Mouse (Mus musculus) testis, postnatal 10 days (tissue): ENCODE data around the gene Pcdh7.
"Not testable (repeated sequence)": the region's sequence is repeated elsewhere in the genome, so short reads cannot be mapped to it uniquely, and the experiment has no call there.

Experiments
- DNase-seq: peaks from one replicate; pipeline ENCODE4 v3.0.0; 2021; ENCODE audit warnings: low spot score

Gene Pcdh7

DNA sequence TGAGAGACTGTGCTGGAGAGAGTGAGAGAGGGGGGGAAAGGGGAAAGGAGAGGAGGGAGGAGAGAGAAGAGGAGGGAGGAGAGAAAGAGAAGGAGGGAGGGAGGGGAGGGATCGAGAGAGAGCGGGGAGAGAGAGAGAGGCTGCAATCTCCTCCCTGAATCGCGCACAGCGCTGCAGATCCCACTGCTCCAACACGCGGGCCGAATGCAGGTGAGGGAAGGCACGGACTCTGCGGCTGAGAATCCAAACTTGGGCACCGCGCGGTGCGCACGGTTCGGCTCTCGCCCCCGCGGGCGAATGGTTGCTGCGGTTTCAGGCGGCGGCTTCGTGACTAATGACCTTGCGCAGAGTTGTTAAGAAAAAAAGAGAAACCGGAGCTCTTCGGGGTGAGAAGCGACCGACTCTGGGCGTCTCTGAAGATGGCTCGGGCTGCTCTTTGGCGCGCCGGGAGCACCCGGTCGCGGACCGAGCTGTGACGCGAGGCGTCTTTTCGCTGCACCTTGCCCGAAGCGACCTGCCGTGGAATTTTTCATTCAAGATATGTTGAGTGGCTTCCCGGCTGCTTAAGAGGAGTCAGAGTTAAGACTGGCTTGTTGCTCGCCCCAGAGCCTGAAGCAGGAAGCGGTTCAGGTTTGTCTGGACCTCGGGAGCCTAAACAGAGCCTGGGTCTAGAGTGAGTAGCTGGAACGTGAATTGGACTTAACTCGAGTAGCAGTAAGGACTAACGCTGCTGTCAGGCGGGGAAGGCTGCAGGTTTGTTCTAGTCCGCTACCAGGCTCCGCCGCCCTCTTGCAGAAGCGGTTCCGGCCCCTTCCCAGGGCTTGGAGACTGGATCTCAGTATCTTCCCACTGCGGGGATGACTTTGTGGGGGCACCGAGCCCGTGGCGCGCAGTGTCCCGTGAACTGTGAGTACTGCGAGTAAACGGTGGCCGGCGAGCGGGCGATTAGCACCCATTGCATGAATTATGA, at the start of gene Pcdh7:
TSS of gene Pcdh7 (plus strand) at position 62 of the 970 bp plus-strand sequence.
- peak; percentile 54 for DNase-seq

DNA sequence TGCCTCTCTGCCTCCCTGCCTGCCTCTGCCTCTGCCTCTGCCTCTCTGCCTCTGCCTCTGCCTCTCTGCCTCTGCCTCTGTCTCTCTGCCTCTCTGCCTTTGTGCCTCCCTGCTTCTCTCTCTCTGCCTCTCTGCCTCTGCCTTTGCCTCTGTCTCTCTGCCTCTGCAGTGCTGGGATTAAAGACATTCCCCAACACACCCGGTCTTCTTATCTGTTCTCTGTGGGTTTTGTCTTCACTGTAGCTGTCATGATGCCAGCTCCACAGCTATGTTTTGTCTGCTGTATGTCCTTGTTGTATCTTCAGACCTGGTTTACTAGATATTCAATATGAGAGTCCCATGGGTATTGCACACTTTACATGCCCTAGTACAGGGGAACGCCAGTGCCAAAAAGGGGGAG, 40.8 kb upstream of the Pcdh7 start:
- DNase-seq: not testable (repeated sequence)

DNA sequence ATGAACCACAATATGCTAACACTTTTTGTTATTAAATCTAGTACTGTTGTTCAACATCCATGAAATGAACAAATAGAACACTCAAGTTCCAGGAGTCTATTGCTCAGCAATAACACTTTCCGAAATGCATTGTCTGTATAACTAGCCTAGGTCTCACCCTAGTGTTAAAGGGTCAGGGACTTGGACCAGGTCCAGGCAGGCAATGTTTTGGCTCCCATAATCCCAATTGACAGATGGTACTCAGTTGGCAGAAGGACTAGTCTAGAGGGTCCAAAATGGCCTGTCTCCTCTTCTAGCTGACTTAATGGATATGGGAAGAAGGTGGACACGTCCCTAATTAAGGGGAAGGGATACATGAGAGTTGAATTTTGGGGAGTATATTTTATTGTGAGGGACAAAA, 9.4 kb upstream of the Pcdh7 start:
- no peak for DNase-seq

DNA sequence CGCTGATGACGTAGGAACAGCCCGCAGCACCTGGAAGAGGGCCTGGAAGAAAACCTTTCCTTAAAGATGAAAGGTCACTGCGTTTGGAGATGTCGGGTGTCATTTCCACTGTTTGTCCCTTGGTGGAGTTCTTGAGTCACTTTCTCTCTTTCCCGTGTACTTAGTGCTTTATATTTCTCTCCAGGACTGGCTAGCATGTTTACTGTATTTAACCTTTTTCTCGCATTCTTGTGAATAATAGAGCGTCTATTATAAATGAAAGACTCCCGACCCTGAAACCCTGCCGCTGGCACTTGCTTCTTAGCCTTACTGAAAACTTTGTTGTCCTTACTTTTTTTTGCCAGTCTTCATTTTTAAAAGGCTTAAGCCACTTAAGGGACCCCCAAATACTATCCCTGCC, 3.8 kb upstream of the Pcdh7 start:
- DNase-seq: peak; percentile 36

DNA sequence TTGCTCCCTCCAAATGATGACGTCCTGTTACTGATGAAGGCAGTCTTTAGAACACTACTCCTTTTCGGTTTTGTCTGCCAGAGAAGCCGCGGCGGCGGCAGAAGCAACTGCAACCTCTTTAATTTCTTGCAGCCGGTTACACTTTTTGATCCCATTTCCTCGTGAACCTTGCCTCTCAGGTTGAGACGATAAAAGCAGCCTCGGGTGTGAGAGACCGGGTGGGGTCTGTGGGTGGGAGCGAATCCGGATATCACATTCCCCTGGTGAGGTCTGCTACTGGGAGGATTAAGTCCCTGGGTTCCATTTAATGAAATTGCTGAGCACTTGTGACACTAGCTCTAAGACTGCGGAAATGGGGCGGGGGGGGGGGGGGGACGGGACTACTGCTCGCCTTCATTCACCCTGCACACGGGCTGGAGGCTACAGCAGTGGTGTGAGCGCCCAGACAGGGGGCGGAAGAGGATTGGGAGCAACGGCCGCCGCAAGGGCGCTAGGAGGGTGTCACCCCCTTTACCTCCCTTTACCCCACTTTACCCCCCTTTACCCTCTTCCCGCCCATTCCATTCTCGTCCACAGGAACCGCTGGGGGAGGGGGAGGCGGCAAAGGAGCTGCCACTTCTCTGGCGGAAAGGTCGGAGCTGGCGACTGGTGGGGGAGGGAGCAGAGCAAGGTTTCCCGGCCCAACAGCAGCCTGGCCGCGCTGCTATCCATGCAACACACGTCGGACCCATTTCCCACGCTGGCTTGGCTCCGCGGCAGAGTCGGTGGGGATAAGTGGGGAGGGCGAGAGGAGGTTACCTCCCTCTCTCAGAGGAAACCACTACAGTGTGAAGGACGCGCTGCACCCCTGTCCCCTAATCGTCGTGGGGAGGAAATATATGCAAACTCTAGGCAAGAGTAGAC, 2.9 kb upstream of the Pcdh7 start:
- peak; percentile 63 for DNase-seq

DNA sequence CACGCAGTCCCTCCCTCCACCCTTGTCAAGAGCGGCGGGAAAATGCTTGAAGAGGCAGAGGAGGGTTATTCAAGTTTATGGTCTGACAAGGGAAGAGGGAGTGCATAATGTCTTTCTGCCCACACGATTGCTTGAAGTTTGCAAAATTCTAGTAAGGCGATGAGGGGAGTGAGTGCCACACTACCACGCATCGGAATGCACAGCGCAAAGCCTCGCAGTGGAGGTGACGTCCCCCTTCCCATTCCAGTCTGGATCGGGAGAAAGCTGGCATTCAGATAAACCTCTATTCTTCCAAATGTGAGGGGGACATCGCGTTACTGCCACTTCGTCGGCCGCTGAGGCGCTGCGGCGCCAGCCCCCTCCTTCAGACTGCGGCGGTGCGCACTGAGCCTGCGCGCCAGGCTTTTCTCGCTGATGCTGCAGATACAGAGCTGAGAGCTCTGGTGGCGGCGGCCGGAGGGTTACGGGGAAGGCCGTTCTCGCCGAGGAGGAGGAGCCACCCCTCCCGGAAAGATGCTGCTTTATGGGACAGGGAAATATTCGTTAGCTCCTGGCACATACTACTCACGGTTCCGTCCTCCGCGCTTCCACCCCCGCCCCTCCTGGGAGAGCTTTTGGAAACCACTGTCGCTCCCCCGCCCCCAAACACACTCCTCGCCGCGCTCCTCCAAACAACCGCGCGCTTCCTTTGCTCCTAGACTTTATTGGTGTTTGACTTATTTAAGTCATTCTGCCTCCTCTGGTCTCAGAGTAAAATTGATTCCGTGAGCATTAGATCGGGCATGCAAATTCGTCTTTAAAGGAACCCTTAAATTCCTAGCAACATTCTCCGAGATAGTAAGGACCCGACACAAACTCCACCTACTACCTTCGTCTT, 2.0 kb upstream of the Pcdh7 start:
- DNase-seq: peak; percentile 78

DNA sequence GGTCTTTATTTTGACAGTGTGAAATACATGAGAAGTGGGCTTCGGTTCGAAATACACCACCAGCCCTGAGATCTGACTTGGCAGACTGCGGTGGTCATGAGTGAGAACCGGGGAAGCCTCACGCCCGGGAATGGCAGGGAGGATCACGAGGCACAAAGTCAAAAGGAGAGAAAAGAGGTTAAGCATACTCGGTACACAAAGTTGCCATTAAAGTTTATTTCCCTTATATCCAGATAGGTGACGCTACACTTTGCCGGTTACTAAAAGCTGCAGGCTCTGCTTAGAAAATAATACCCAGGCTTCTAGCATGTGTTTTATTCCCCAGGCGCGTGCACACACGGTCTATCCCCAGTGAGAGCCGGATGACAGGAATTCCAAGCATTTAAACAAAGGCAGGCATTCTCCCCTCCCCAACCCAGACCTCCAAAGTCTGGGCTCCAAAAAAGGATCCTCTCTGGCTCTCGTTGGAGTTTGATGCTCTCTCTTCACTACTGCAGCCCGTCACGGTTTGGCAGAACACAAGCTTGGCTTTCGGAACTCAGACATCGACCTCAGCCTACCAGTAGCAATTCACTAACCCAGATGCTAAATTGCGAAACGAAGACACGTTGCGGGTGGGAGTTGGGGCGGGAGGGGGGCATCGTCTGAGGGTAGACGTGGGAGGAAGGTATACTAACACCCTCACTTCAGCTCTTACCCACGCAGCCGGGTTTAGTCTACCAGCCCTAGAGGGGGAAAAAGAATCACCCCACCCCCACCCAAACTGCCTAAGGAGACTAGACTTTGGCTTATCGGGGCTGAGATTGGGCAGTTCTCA, 1.1 kb upstream of the Pcdh7 start:
- DNase-seq: peak; percentile 44

DNA sequence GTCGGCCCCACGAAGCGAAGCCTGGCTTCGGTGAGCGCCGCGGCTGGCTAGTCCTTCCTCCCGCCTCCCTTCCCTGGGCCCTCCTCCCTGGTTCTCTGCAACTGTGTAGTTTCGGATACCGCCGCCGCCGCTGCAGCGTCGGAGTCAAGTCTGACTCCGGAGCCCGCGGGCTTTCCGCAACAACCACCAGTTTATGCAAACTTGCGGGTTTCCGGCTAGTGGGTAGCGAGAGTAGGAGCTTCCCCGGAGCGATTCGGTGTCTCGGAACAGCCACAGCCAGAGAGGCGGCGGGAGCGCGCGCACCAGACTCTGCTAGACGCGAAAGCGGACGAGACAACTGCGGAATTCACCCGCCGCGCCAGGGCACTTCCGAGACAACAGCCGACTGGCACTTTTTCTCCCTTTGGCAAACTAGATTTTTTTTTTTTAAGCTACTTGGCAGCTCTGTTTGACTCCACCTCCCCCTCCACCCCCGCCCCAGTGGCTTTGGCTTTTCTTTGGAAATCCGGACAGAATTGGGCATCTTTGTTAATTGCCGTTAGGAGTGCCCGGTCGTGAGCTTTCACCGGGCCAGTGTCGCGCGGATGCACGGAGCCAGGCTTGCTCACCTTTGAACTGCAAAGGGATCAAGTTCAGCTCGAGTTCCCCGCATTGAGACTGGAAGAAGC, 395 bp upstream of the Pcdh7 start:
- DNase-seq: peak; percentile 67

DNA sequence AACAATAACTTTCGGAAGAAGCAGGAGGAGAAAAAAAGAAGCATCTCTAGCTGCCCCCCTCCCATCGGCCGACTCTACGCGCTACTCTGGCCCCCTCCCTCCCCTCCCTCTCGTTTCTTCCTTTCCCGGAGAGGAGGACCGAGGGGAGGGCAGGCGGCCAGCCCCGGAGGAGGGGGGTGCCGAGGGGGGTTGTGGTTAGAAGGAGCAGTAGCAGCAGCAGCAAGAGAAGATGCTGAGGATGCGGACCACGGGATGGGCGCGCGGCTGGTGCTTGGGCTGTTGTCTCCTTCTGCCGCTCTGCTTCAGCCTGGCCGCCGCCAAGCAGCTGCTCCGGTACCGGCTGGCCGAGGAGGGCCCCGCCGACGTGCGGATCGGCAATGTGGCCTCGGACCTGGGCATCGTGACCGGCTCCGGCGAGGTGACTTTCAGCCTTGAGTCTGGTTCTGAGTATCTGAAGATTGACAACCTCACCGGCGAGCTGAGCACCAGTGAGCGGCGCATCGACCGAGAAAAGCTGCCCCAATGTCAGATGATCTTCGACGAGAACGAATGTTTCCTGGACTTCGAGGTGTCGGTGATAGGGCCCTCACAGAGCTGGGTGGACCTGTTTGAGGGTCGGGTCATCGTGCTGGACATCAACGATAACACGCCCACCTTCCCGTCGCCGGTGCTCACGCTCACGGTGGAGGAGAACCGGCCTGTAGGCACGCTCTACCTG, 1.3 kb downstream of the Pcdh7 start:
- DNase-seq: peak; percentile 68

DNA sequence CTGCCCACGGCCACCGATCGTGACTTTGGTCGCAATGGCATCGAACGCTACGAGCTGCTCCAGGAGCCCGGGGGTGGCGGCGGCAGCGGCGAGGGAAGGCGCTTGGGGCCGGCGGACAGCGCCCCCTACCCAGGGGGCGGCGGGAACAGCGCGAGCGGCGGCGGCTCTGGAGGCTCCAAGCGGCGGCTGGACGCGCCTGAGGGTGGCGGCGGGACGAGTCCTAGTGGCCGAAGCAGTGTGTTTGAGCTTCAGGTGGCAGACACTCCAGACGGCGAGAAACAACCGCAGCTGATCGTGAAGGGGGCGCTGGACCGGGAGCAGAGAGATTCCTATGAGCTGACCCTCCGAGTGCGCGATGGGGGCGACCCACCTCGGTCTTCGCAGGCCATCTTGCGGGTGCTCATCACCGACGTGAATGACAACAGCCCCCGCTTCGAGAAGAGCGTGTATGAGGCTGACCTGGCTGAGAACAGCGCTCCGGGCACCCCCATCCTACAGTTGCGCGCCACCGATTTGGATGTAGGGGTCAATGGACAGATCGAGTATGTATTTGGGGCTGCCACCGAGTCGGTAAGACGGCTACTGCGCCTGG, 1.9 kb downstream of the Pcdh7 start:
- peak; percentile 73 for DNase-seq

DNA sequence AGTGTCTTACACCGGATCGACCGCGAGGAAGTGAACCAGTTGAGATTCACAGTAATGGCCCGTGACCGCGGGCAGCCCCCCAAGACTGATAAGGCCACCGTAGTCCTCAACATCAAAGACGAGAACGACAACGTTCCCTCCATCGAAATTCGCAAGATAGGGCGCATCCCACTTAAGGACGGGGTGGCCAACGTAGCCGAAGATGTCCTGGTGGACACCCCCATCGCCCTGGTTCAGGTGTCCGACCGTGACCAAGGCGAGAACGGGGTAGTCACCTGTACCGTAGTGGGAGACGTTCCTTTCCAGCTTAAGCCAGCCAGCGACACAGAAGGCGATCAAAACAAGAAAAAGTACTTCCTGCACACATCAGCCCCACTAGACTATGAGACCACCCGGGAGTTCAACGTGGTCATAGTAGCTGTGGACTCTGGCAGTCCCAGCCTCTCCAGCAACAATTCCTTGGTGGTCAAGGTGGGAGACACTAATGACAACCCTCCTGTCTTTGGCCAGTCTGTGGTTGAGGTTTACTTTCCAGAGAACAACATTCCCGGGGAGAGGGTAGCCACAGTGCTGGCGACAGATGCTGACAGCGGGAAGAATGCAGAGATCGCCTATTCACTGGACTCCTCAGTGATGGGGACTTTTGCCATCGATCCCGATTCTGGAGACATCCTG, 2.6 kb downstream of the Pcdh7 start:
- peak; percentile 41 for DNase-seq

DNA sequence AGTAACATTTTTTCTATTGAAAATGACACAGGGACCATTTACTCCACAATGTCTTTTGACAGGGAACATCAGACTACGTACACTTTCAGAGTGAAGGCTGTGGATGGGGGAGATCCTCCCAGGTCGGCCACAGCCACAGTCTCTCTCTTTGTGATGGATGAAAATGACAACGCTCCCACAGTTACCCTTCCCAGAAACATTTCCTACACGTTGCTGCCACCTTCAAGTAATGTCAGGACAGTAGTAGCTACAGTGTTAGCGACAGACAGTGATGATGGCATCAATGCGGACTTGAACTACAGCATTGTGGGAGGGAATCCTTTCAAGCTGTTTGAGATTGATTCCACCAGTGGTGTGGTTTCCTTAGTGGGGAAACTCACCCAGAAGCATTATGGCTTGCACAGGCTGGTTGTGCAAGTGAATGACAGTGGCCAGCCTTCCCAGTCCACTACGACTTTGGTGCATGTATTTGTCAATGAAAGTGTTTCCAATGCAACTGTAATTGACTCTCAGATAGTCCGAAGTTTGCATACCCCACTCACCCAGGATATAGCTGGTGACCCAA, 3.5 kb downstream of the Pcdh7 start:
- DNase-seq: no peak

DNA sequence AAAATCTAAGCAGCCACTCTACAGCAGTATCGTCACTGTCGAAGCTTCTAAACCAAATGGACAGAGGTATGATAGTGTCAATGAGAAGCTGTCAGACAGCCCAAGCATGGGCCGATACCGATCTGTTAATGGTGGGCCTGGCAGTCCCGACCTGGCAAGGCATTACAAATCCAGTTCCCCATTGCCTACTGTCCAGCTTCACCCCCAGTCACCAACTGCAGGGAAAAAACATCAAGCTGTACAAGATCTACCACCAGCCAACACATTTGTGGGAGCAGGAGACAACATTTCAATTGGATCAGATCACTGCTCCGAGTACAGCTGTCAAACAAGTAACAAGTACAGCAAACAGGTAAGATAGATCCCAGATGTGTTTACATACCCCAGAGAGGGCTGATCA, 4.2 kb downstream of the Pcdh7 start:
- no peak for DNase-seq

DNA sequence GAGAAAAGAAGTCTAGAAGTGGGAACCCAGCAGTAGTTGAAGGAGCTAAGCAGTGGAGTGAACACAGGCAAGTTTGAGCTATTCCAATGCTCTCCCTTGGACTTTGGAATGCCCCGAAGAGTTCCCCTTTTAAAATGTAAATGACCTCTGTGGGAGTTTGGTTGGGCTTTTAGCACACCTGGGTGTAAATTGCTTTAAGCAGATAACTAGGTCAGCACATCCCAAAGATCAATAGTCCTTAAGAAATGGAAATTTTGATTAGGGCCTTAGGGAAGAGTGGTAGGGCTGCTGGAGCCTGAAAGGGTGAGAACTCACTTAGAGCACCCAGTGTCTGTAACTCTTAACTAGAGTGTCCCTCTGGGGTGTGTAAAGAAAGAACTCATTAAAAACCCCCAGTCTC, 15.7 kb downstream of the Pcdh7 start:
- no peak for DNase-seq

DNA sequence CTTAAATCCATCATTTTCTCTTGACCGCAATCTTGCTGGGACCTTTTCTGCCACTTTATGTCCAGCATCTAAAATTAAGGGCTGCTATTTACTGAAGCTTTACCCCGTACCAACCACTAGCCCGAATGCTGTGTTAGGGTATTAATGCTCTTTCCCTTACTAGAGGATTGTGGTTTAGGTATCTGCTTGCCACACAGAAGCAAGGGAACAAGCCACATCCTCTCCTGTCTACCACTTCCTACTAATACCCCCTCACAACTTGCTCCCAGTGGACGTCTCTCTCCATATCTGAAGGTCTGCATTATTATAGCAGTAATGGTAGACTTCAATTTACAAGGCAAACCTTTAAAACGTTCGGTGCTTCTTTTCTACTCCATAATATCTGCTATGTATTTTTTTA, 18.0 kb downstream of the Pcdh7 start:
- DNase-seq: no peak

DNA sequence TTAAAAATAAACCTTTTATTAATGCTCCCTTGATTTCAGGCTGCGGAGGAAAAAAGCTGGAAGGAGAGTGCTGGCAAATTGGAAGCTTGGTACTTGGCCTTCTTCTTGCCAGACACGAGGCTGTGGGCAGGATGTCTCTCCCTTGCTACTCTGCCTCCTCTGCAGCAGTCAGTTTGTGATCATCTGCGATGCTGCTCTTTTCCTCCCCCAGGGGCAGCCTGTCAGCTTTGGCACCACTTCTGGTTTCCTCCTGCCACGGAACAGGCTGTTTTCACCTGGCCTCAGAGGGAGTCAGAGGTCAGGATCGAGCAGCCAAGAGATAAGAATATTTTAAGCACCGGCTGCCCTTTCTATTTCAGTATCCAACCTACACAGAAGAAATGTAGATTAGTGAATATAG, 25.2 kb downstream of the Pcdh7 start:
- DNase-seq: no peak

DNA sequence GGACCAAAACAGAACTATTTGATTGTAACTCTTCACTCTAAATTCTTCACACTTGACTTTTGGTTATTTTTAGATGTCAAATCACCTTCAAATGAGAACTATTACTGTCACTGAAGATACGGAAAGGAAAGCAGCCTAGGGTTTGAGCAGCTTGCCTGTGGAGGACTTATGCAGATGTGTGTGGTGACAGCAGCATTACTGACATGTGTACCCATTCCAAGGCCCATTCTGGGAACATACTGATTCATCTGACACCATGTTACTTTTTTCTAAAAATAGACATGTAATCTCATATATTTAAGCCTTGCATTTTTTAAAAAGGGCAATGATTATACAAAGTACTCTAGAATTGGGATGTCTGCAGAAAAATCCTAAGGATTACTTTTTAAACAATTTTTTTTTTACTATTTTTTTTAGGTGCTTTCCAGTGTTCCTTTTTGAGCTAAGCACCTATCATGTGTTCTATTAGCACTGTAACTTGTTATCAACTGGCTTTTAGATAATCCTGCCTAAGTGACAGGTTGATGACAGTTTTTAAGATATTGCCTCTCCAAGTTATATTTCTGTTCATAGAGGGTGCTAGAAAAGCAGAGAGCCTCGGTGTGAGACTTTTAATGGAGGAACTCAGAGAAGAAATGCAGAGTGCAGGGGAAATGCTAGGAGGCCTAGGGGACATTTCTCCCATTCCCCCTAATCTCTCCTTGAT, 26.3 kb downstream of the Pcdh7 start:
- no peak for DNase-seq

DNA sequence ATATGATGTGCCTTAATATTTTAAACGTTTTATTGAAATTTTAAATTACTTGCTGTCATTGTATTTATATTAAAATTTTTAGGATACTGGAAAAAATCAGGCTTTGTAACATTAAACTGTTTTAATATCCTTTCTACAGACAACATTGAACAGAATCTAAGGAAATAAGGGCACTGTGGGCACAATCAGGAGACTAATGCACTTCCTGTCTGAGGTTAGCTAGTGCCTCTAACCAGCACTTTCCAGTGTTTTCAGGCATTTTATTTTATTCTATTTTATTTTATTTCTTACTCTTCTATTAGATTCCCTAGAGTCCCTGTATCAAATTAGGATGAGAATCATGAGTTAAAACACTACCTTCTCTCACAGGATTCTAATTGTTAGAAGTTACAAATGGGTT, 28.1 kb downstream of the Pcdh7 start:
- DNase-seq: no peak
